In genomic region chr5:54632281-54632680, GRCm38 (mm10) we compare ENCODE assay signal across 18 mouse cellular contexts.
A peak's percentile ranks its signal among the peaks of the same experiment; 100 is the strongest.
DNase-seq lines count a peak whose midpoint lies in the region; ATAC-seq lines count a peak whose summit lies in the region.
"Had no signal": no experiment of that assay in that cellular context is flagged by ENCODE, and none has a peak within 500 bp of the region (broad histone marks: within the 10 kb centered on the region; RNA-seq: fewer than 3 reads in every experiment).

No protein-coding gene starts in this region.

- H3K36me3 ChIP-seq in hindbrain, embryonic 16.5 days (ENCODE audit: control insufficient read depth, insufficient read depth, low read length): no peaks in the 10 kb centered on the region
- H3K36me3 ChIP-seq in hindbrain, embryonic 14.5 days (replicated peaks; ENCODE audit: control insufficient read depth, insufficient read depth): no peaks in the 10 kb centered on the region
- H3K36me3 ChIP-seq in liver, embryonic 12.5 days: no peaks in the 10 kb centered on the region
- H3K36me3 ChIP-seq: embryonic facial prominence, embryonic 12.5 days; forebrain, embryonic 10.5 days; heart, embryonic 13.5 days; midbrain, embryonic 15.5 days had no signal

- H3K27ac ChIP-seq in hindbrain, embryonic 16.5 days (ENCODE audit: low read depth, low read length): no peak overlapping the region
- no peak overlapping the region for H3K27ac ChIP-seq in hindbrain, embryonic 14.5 days
- no peak overlapping the region for H3K27ac ChIP-seq in liver, embryonic 12.5 days
- H3K27ac ChIP-seq: embryonic facial prominence, embryonic 12.5 days; forebrain, embryonic 10.5 days; gastrocnemius, adult 2 months; heart, embryonic 13.5 days; macrophage; midbrain, embryonic 15.5 days had no signal

- no peaks in the 10 kb centered on the region for H3K27me3 ChIP-seq in hindbrain, embryonic 16.5 days (replicated peaks; ENCODE audit: control insufficient read depth, insufficient read depth, low read length)
- H3K27me3 ChIP-seq in hindbrain, embryonic 14.5 days (ENCODE audit: control insufficient read depth, insufficient read depth, low read length): no peaks in the 10 kb centered on the region
- no peaks in the 10 kb centered on the region for H3K27me3 ChIP-seq in liver, embryonic 12.5 days (replicated peaks)
- H3K27me3 ChIP-seq: embryonic facial prominence, embryonic 12.5 days; heart, embryonic 13.5 days; midbrain, embryonic 15.5 days; Patski had no signal

- H3K4me1 ChIP-seq in hindbrain, embryonic 16.5 days (ENCODE audit: control insufficient read depth, insufficient read depth, low read depth, low read length): no peaks in the 10 kb centered on the region
- no peaks in the 10 kb centered on the region for H3K4me1 ChIP-seq in hindbrain, embryonic 14.5 days (replicated peaks; ENCODE audit: control insufficient read depth, insufficient read depth, low read length)
- H3K4me1 ChIP-seq in liver, embryonic 12.5 days: no peaks in the 10 kb centered on the region
- H3K4me1 ChIP-seq: embryonic facial prominence, embryonic 12.5 days; heart, embryonic 13.5 days; midbrain, embryonic 15.5 days had no signal

- H3K9me3 ChIP-seq in hindbrain, embryonic 16.5 days (ENCODE audit: control insufficient read depth, low read length): no peaks in the 10 kb centered on the region
- H3K9me3 ChIP-seq in hindbrain, embryonic 14.5 days (ENCODE audit: control insufficient read depth, low read length): no peaks in the 10 kb centered on the region
- H3K9me3 ChIP-seq in liver, embryonic 12.5 days (replicated peaks): no peaks in the 10 kb centered on the region
- H3K9me3 ChIP-seq: embryonic facial prominence, embryonic 12.5 days; forebrain, embryonic 10.5 days; heart, embryonic 13.5 days; midbrain, embryonic 15.5 days had no signal

- H3K4me2 ChIP-seq in hindbrain, embryonic 16.5 days (ENCODE audit: low read length): no peak overlapping the region
- H3K4me2 ChIP-seq in hindbrain, embryonic 14.5 days (replicated peaks): no peak overlapping the region
- no peak overlapping the region for H3K4me2 ChIP-seq in liver, embryonic 12.5 days
- H3K4me2 ChIP-seq: embryonic facial prominence, embryonic 12.5 days; heart, embryonic 13.5 days; midbrain, embryonic 15.5 days had no signal

- WGBS in hindbrain, embryonic 16.5 days: 60% methylated on average over 3 of the region's 3 CpGs
- 91% methylated on average over 3 of the region's 3 CpGs for WGBS in hindbrain, embryonic 14.5 days
- WGBS in liver, embryonic 12.5 days (ENCODE audit: insufficient replicate concordance): 72% methylated on average over 3 of the region's 3 CpGs

- peak; percentile 50 to 78 for DNase-seq in cerebellum, postnatal 14 days
- no peak for DNase-seq in cerebellum, adult 9-10 months
- no peak for DNase-seq in hindbrain, embryonic 14.5 days (ENCODE audit: low spot score)
- DNase-seq in brain, adult 2 months (ENCODE audit: low read depth, low spot score): peak; percentile 17
- peak; percentile 35 for DNase-seq in hindlimb bud, embryonic 11.5 days (ENCODE audit: extremely low spot score, low read depth, low spot score)
- DNase-seq in lung, postnatal 25 days (ENCODE audit: low spot score): no peak
- DNase-seq: gastrocnemius, adult 2 months; kidney, adult 8-10 months; lung, adult 18-20 months; thymus, postnatal 4 days had no signal

- H3K4me3 ChIP-seq in hindbrain, embryonic 16.5 days (ENCODE audit: low read length): no peak overlapping the region
- H3K4me3 ChIP-seq in hindbrain, embryonic 14.5 days (replicated peaks; ENCODE audit: low read length): no peak overlapping the region
- H3K4me3 ChIP-seq in liver, embryonic 12.5 days: no peak overlapping the region
- H3K4me3 ChIP-seq: embryonic facial prominence, embryonic 12.5 days; forebrain, embryonic 10.5 days; gastrocnemius, adult 2 months; heart, embryonic 13.5 days; midbrain, embryonic 15.5 days had no signal

- 0 out of 2 replicates have a peak, but pooled peaks have one; percentile 68 for ATAC-seq in hindbrain, embryonic 16.5 days
- no peak for ATAC-seq in hindbrain, embryonic 14.5 days (ENCODE audit: low FRiP score)
- ATAC-seq in liver, embryonic 12.5 days: no peak
- ATAC-seq: midbrain, embryonic 15.5 days; Patski had no signal

- H3K9ac ChIP-seq in hindbrain, embryonic 16.5 days (ENCODE audit: low read depth, low read length): no peak overlapping the region
- no peak overlapping the region for H3K9ac ChIP-seq in hindbrain, embryonic 14.5 days
- H3K9ac ChIP-seq in liver, embryonic 12.5 days: no peak overlapping the region
- H3K9ac ChIP-seq: embryonic facial prominence, embryonic 12.5 days; heart, embryonic 13.5 days; midbrain, embryonic 15.5 days had no signal

Comparison
In these comparisons a context has a peak if more than half of its experiments do, and no peak if none do; other contexts are left out.
1. DNase-seq: peak in cerebellum, postnatal 14 days (2 of 2), brain, adult 2 months (single experiment) and hindlimb bud, embryonic 11.5 days (single experiment); none in cerebellum, adult 9-10 months (single experiment), hindbrain, embryonic 14.5 days (single experiment) and lung, postnatal 25 days (single experiment).